Mouse (Mus musculus) CH12F3 (cell line): ENCODE results near the gene Gm20388.

Experiments
- in situ Hi-C: fragments of 300-500 bp; cut with MboI; formaldehyde crosslinking; loops from 2 replicates; pipeline ENCODE4 v1.14.3; 2020; ENCODE audit warnings: low sequenced_read_pairs

The Gm20388 gene

DNA sequence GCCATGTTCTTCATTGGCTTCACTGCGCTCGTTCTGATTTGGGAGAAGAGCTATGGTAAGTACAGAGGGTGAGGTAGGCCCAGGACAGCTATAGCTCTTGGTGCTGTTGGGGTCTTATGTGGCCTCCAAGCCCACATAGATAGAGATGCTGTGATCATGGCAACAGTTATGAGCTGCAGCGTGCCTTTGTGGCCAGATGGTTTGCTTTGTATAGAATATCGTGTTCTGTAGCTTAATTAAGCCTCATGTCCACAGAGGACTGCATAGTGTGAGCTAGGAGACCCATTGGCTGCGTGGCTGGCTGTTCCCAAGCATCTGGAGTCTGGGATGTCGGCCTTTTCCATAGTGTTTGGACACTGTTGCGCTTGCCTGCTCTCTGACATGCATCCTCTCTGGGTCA, 762.7 kb downstream of the Gm20388 start:
- in situ Hi-C loops: loop anchor here (10.0 kb wide), 1 partner anchor 412 kb away; the partner anchor contains the start of gene Foxf1

DNA sequence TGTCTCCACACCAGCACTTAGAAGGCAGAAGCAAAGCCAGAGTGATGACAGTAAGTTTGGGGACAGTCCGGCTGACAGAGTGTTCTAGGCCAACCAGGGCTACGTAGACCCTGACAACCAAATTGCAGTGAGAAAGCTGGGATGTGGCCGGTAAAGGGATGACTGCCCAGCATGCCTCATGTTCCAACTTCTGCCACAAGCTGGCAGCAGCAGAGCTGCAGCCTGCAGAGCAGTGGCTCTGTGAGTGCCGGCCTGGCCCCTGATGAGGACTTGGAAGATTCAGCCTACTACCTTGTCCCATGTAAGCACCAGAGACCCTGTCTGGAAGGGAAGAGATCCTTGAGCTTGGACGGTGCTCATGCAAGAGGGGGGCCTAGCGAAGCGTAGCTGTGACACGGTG, 765.1 kb downstream of the Gm20388 start:
- in situ Hi-C loops: loop anchor here (10.0 kb wide), 1 partner anchor 409 kb away; the partner anchor contains the start of gene Foxf1

DNA sequence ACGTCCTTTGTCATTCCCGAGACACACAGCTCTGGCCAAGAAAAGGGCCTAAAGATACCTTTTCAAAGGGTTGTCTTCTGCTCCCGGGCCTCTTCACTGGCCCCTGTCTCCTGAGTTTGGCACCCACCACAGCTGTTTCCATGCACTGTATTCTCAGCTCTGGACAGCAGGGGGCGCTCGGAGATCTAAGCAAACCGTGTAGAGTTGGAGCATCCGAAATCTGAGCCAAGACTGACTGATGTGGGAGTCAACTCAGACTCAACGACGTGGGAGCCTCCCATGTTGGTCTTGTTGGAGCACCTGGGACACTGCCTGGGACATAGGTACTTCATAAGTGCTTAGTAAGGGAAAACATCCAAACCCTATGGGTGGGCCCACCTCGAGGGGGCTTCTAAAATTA, 767.8 kb downstream of the Gm20388 start:
- in situ Hi-C loops: loop anchor here (10.0 kb wide), 1 partner anchor 406 kb away; the partner anchor contains the start of gene Foxf1

DNA sequence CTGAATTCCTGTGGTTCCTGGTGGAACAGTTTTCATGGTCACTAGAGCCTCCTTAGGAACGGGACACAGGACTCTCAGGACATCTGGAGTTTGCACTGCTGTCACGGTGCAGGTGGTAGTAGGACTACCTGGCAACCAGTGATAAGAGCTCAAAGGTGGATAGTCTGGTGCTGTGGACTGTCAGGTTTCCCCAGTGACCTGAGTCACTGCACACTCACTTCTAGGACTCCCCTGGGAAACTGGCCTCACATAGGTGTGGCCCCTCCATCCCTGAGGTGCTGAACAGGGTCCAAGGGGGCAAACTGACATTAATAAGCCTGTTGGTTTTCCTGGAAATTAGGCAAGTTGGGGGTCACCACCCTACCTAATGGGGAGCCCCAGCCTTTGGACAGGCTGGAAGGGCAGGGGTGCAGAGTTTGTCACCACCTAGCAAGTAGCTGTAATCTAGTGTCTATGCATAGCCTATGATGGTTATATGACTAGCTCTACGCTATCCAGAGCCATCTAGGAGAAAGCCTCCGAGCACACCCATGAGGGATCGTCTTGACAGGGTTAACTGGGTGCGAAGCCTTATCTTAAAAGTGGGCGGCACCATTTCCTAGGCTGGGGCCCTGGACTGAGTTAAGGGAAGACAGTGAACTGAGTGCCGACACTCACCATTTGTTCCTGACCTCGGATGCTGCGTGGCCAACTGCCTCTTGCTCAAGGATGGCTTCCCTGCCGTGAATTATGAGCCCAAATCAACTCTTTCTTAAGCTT, 769.2 kb downstream of the Gm20388 start:
- in situ Hi-C loops: loop anchor here (5.0 to 10.0 kb wide), 2 partner anchors 117 to 405 kb away; partner anchors contain the start of gene Foxf1

DNA sequence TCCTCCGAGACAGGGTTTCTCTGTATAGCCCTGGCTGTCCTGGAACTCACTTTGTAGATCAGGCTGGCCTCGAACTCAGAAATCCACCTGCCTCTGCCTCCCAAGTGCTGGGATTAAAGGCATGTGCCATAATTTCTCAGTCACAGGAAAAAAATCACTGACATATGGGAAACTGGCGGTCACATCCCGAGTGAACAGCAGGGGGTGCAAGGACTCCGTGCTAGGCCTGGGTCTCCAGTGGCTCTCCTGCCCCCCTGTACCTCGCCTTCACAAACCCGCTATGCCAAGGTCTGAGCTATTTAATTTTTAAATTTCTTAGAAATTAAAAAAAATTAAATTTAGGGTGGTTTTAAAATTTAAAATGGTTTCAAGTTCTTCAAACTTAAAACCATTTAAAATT, 769.8 kb downstream of the Gm20388 start:
- in situ Hi-C loops: loop anchor here (5.0 kb wide), 1 partner anchor 117 kb away; no protein-coding TSS in a partner anchor

DNA sequence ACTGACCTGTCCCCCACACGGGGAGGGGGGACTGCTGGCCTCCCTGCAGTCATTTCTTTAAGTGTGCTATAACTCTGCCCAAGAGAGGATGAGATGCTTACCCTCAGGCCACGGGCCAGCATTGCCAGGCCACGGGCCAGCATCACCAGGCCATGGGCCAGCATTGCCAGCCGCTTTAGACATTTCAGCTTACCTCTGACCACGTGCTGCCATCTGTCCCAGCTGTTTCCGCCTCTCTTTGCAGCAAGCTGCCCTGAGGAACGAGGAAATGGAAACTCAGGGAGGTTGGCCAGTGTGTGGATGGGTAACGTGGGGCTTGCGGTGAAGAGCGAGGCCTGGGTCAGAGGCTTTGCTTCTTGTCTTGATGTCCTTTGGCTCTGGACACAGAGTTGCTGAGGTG, 770.5 kb downstream of the Gm20388 start:
- in situ Hi-C loops: loop anchor here (5.0 kb wide), 1 partner anchor 116 kb away; no protein-coding TSS in a partner anchor

DNA sequence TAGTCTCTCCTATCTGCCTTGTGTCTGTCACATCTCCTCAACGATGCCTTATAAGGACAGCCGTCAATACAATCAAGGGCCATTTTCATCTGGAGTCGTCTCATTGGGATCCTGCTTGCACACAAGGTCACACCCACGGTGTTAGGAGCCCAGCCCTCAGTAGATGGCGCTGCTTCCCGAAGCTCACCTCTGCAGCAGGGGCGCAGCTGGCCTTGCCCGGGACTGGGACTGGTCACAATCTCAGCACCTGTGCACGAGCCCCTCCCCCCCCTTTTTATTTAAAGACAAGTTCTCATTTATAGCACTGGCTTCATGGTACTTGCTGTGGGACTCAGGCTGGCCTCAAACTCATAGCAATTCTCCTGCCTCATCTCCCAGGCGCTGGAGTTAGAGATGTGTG, 773.0 kb downstream of the Gm20388 start:
- in situ Hi-C loops: loop anchor here (5.0 kb wide), 1 partner anchor 114 kb away; no protein-coding TSS in a partner anchor

DNA sequence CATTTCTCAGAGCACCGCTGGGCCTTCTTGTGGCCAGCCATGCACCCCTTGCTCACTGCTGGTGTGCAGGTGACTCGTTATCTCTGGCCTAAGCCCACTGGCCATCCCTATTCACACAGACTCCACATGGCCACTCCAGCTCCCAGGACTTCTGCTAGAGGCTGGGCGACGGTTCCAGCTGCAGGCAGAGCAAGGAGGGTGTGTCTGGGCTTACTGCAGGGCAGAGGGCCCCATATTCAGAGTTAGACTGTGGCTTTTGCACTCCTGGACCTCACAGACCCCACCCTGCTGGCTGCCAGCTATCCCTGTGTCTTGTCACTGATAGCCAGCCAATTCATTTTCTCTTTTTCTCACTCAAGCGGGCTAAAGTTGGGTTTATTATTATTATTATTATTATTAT, 773.4 kb downstream of the Gm20388 start:
- in situ Hi-C loops: loop anchor here (5.0 kb wide), 1 partner anchor 113 kb away; no protein-coding TSS in a partner anchor

DNA sequence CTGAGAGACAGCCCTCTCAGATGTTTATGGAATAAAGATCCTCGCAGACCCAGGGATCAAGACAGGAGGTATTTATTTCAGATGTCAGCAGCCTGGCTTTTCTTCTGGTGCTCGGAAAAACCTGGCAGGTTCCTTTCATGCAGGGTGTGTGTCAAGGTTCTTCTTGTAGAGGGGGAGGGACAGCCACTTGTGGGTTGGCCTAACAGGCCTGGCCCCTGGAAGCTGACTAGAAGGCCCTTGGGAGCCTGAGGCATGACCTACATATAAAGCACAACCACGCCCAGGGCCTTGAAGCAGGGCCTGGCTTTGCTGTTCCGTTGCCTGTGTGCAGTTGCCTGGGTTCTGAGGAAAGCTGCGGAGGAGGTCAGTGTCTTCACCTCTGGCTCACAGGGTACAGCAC, 774.5 kb downstream of the Gm20388 start:
- in situ Hi-C loops: no loop called here

DNA sequence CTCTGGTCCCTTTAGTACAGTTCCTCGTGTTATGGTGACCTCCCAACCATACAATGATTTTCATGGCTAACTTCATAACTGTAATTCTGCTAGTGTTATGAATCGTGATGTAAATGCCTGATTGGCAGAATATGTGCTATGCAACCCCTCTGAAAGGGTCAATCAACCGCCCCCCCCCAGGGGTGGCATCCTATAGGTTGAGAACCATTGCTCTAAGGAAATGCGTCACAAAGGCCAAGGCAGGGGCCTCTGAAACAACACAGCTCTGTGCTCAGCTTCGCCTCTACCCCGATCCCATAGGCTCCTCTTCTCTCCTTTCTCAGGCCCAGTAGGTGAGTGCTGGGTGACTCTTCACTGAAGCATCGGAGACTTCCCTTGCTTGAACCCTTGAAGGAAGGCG, 775.0 kb downstream of the Gm20388 start:
- in situ Hi-C loops: no loop called here

DNA sequence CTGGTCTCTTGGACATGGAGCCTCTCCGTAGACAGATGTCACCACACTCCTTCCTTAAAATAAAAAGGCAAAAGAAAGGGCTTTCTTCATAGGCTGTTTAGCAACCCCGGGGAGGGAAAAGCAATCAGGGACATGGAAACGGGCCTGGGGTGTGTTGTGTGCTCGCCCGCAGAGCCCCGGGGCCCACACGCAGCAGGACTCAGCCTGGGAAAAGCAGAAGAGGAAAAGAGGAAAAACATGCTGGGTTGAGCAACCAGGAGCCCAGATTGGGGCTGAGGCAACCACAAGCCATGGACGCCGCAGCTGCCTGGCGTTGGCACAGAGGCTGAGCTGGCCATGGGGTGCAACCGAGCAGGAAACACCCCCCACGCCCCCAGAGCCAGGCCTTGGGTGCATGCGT, 775.4 kb downstream of the Gm20388 start:
- in situ Hi-C loops: no loop called here

DNA sequence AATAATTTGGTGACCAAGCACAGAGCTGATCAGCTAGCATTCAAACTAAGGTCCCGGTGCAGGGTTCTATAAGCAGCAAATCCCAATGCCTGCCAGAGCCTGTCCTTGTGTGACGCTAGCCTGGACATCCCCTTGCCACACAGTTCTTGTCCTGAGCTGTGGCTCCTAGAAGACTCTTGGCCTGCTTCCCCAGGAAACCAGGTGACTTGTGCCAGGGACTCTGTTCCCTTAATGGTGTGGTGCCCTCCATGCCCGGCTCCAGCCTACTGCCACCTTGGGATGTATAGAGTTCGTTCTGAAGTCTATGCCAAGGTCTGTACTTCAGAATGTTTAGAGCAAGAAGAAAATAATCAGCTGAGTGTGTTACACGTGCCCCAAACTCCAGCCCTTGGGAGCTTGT, 775.9 kb downstream of the Gm20388 start:
- in situ Hi-C loops: no loop called here

DNA sequence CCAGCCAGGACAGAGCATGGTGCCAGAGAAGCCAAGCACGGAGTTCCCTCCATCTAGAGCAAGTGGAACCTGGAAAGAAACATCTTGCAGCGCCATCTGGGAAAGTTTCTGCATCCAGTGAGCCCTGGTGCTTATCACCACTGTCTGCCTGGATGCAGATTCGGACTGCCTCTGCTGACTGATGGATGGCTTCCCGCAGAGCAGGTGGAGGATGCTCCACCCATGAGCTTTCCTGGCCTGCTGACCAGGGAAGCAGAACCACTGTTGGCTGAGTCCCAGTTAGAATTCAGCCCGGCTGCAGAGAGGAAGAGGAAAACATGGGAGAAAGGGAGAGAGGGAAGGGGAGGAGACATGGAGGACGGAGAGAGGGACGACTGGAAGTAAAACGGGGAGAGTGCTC, 777.1 kb downstream of the Gm20388 start:
- in situ Hi-C loops: no loop called here

DNA sequence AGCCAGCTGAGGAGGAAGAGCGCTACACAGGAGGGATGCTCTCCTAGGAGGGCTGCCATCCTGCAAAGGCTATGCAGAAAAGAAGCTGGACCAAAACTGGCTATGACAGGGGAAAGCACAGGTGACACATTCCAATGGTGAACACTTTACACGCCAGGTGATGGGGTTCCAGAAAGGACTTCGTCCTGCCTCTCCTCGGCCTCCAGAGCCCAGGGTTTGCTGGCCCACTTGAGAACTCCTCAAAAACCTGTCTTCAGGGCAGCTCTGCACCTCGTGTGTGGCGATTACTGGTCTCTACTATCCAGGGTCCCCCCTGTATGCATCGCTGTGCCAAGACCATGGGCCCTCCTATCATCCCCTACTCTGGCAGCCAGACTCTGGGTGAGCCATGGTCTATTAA, 777.9 kb downstream of the Gm20388 start:
- in situ Hi-C loops: no loop called here

DNA sequence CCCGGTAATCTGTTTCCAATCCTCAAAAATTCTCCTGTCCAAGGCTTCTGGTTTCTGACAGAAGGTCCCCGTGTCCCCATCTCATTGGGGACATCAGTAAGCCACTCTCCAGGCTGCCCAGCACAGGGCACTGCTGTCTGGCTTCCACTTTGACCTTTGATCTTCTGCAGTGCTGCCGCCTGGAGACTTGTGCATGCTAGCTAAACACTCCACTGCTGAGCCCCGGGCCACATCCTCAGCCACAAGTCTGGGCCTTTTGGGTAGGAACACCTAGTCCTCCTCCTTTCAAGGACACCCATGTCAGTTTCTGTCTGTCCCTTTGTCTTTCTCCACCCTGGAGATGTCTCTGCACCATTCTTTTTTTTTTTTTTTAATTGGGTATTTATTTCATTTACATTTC, 782.3 kb downstream of the Gm20388 start:
- in situ Hi-C loops: no loop called here

DNA sequence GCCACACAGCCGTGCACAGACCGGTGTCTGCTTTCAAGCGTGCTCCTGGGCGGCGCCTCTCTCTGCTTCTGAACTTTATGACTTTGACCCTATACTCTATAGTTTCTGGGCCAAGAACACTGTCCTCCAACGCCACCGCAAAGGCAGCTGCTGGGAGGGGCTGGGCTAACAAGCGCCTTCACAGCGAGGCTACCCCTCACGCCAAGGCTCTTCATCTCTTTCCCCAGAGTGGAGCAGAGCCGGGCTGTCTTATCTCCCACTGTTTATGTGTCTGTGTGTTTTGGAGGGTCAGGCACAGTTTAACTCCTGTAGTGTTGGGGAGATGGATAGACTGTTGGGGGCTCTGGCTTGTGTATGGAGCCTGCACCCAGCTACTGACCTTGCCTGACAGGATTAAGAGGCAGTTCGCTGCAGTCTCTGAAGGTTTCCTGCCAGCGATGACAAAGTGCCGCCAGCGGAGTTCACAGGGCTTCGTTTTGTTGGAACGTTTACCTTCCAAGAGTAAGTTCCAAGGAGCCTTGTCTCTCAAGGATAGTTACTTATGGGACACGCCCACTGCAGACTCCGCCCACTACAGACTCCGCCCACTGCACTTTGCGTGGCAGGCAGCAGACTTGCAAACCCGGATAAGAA, 783.3 kb downstream of the Gm20388 start:
- in situ Hi-C loops: no loop called here

DNA sequence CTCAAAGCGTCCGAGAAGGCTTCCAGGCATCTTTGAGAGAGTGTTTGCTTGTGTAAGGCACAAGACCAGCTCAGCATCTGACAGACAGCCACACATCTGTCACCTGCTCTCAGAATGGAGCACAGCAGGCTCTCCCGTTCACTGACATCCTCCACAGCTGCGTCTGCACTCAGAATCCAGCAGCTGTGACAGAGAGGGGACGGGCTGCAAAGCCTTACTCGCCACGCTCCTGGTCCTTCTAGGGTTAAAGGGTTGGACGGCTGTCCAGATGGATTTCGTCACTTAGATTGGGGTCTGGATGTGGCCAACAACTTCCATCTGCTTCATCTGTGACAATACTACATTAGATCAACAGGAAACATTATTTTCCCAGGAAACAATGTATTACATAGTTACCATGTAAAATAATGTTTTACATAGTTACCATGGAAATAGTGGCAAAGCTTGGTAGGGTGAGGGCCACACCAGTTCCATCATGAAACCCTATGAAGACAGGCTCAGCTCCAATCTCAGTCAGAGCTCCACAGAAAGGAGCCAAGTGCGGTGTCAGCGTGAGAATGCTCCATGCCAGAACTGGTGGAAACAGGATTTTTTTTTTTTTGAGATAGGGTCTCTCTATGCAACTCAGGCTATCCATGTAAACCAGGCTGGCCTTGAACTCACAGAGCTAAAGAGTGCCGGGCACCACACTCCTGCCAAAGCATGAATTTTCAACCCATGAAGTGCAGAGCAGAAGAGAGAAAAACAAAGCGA, 785.9 kb downstream of the Gm20388 start:
- in situ Hi-C loops: no loop called here

DNA sequence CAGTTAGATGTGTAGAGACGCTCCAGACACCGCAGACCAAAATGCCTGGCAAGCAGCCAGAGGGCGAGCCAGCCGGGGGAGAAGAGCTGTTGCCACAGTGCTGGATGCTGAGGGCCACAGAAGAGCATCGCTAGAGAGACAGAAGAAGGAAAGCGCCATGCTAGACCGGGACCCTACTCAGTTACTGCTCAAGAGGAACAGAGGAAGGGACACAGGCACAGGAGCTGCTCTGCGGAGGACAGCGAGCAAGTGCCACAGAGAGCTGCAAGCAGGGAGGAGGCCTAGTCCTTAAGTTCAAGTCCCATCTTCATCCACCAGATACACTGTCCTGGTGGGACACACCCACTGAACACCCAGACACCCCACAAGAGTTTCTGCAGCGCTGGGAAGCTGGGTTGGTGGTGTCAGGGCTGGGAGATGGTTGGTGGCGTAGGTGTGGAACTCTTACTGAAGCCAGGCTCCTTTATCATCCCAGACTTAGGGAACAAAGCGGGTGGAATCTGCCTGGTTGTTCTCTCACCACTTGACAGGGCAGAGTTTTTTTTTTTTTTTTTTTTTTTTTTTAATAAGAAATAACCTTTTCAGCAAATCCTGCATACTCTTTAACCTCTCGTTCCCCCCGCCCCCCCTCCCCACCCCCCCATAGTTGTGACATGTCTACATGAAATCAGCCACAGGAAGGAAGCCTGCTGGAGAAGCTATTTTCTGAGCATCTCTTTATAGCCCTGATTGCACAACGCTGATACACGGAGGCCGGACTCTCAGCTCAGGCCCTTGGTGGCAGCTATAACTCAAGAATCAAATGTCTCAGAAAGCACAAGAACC, 786.7 kb downstream of the Gm20388 start:
- in situ Hi-C loops: no loop called here

DNA sequence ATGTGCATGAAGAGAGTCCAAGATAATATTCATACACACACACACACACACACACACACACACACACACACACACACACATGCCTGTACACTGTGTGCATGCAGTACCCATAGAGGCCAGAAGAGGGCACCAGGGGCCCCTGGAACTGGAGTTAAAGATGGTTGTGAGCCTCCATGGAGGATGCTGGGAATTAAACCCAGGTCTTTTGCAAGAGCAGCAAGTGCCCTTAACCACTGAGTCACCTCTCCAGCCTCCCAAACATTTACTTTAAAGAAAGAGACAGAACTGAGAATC, 787.3 kb downstream of the Gm20388 start:
- in situ Hi-C loops: no loop called here

DNA sequence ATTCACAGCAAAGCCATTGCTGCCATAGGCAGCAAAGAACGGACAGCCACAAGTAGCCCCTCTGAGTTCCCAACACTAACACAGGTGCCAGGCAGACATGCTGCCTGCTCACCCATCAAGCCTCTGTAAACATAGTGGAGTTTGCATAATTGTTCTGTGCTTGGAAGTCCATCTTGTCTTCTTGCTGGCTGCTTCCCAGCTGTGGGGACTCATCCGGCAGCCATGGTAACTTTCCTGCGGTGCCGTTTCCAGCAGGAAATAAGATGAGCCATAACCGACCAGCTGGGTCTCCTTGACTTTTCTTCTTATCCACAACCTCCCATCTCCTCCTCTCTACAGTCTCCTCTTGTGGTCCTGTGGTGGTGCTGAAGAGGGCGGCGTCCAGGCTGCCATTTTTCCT, 787.8 kb downstream of the Gm20388 start:
- in situ Hi-C loops: no loop called here

DNA sequence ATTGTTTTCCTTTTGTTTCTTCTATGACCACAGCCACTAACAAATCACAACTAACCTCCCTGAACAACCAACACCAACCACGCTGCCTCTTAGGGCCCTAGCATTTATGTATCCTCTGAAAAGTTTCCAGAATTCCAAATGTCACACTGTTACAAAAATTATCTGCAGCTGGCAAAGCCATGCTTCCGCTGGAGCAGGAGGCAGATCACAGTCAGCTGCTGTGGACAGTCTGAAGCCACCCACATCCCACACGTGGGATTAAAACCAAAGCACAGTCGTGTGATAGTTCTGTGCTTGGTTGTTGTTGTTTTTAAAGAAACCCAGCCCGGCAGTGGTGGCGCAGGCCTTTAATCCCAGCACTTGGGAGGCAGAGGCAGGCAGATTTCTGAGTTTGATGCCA, 788.4 kb downstream of the Gm20388 start:
- in situ Hi-C loops: no loop called here
